Mouse (Mus musculus): ENCODE results near the gene Rprd1b. TPM values are rescaled to one million over a fixed set of nuclear protein-coding genes. Genes with fewer than 3 reads are reported as not detected.

Gene Rprd1b
- total RNA-seq, 2 experiments from 2014 or later: 18.1 to 28.0 TPM

DNA sequence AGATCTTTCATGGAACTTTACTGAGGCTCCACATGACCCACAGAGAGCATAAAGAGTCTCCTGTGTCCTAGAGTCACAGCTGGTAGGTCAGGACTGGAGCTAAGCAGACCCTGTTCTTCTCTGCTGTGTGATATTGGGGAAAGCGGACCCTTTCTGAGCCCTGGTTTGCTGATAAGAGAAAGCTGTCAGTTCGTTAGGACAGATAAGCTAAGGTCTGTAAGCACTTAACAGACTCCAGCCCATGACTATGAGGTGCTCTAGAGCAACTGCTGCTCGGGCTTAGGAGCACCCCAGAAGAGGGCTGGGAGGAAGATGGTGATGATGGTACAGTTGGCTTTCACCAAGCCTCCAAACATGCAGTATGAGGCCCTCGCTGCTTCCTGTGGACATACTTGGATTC lies 90.8 kb downstream of the Rprd1b start:
- no peak for ATAC-seq (replicated peaks; ENCODE audit: poor library complexity, severe bottlenecking)

DNA sequence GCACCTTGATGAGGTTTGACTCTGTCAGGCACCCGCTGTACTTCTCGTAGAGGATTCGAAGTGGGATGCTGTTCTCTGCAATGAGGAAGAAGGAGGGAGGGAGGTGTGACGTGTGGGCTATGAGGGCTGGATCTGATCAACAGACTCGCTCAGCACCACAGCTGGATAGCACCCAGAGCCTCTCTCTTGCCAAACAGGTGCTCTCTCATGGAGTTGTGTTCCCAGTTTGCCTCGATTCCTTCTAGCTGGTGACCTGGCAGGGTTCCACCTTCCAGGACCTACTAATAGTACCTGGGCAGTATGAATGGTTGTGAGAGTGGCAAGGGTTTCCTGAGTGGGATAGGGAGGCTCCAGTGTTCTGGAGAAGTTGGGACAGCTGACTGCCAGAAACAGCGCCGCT lies 91.9 kb downstream of the Rprd1b start:
- ATAC-seq (replicated peaks; ENCODE audit: poor library complexity, severe bottlenecking): no peak

DNA sequence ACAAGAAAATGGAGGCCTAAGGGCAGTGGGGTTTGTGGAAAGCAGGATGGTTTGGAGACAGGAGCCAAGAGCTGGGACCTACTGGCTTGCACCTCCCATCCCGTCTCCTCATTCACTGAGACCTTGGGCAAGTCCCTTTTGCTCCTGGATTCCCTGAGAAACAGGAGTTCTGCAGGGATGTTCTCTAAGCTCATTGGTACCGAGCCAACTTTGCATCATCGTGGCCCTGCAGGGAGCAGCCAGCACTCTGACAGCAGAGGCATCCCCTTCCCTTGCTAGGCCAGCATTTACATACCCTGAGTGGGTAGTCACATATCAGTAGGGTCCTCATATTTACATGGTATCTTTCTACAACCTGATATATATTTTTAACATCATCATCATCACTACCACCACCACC lies 92.6 kb downstream of the Rprd1b start:
- no peak for ATAC-seq (replicated peaks; ENCODE audit: poor library complexity, severe bottlenecking)

DNA sequence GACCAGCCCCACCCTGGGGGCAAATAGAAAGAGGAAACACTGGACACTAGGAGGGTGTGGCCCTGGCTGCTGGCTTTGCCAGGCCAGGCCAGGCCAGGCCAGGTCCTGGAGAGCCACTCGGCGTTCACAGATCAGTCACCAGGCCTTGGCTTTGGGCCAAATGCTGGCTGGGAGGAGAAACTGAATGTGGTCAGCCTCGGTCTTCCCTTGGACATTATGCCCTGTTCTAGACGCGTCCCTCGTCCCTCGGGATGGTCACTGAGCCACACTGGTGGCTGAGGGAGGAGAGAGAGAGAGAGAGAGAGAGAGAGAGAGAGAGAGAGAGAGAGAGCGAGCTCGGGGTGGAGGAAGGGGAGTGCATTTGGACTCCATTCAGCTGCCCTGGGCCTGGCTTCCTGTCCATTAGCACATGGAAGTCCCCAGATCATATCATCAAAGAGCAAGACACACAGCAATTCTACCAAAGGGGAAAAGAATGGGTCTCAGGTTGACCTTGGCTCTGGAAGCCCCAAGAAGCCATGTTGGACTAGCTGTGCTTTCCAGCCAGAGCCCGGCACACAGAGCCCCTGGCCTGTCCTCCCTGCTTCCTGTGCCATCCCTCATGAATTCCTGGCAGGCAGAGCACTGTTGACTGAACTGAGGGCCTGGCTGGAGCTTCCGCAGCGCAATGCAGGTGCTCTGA lies 93.5 kb downstream of the Rprd1b start:
- peak; percentile 46 for ATAC-seq (replicated peaks; ENCODE audit: poor library complexity, severe bottlenecking)

DNA sequence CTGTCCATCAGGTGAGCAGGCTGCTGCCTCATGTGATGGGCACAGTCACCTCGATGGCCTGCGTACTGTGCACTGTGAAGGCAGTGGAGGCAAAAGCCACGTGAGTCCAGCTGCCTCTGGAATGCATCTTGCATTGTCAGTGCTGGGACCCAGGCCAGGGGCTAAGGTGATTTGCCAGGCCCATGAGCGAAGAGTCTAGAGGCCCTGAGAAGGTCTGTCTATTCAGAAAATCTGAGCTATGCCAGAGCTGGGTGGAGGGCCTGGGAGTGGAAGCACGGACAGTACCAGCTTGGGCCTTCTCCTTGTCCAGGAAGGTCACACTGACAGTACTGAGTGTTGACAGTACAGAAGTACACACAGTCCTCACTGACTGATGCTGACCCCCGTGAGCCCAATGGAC lies 94.5 kb downstream of the Rprd1b start:
- ATAC-seq (replicated peaks; ENCODE audit: poor library complexity, severe bottlenecking): no peak

DNA sequence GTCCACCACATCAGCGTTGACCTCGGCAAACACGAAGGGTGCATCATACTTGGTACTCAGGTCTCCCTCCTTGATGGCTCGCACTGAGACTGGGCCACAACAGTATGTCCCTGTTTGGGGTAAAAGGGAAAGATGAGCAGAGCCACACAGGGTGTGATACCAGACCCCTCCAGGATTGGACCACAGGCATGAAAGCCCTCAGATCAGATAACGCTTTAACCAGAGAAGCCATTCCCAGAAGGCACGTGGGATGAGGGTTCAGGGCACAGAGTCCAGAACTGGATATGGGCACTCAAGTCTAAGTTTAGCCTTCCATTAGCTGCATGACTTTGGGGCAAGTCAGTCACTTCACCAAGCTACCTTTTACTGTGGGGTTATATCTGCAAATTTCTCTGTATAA lies 98.9 kb downstream of the Rprd1b start:
- no peak for ATAC-seq (replicated peaks; ENCODE audit: poor library complexity, severe bottlenecking)

DNA sequence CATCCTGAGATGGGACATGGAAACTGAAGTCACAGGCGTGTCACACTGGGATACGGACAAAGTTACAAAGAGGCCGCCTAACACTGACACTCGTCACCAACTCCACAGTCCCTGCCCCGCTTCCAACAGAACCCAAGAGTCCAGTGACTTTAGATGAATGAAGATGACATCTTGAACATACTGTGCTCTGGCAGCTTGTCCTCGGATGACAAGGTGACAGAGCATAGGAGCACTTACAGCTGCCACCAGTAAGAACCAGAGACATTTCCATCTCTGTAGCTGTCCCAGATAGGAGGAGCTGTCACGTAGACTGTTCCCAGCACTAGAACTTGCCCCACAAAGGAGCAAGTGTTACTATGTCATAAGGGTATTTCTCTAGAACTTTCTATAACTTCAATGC lies 99.6 kb downstream of the Rprd1b start:
- ATAC-seq (replicated peaks; ENCODE audit: poor library complexity, severe bottlenecking): no peak

DNA sequence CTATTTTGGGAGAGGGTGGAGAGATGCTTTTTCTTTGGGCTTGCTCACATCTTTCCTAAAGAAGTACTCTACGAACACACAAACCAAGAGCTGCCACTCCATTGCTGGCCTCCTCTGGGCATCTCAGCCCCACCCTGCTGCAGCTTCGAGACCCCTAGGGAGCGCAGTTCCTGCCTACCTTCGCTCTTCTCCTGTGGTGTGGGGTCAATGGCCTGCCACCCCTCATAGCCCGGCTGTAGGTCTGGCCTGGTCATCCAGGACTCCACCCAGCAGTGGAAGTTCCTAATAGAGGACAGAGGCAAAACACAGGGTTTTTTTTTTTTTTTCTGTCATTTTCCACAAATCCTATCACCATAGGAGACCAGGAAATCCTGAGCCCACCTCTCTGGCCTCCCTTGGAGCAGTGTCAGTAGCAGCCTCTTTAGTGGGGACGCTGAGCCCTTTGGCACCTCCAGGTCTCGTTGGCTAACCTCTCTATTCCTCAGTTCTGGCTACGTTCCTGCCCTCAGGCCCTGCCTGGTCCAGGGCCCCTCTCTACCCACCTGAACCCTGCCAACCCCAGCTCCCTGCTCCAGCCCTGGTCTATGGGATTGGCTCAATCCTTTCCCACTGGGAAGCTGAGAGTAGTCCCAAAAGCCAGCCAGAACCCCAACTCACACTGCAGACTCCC lies 100.3 kb downstream of the Rprd1b start:
- no peak for ATAC-seq (replicated peaks; ENCODE audit: poor library complexity, severe bottlenecking)

DNA sequence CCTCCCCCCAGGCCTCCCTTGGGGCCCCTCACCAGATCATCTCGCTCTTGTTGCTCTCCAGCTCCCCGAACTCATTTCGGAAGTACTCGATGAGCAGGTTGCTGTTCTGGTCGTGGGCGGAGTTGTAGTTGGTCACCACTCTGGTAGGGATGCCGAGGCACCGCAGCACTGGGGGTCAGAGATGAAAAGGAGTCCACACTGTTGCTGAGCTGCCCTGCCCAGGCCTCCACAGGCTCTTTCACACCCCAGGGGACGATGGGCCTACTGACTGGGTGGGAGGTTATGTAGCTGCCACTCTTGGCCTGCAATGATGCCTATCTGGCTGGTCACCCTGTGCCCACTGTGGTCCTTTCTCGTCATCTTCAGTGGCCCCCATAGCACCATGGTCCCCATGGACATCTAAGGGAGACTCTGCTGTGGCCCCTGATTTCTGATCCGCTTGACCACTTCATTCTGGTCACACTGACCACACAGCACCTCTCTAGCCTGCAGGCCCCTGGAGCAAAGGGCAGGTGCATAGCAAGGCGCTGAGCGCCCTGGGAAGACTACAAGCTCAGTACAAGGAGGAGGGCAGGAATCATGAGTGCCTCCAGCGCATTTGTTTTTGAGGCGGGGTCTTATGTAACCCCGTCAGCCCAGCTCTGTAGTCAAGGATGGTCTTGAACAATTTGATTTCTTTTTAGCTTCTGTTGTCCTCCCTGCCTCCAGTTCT lies 101.2 kb downstream of the Rprd1b start:
- ATAC-seq (replicated peaks; ENCODE audit: poor library complexity, severe bottlenecking): no peak

DNA sequence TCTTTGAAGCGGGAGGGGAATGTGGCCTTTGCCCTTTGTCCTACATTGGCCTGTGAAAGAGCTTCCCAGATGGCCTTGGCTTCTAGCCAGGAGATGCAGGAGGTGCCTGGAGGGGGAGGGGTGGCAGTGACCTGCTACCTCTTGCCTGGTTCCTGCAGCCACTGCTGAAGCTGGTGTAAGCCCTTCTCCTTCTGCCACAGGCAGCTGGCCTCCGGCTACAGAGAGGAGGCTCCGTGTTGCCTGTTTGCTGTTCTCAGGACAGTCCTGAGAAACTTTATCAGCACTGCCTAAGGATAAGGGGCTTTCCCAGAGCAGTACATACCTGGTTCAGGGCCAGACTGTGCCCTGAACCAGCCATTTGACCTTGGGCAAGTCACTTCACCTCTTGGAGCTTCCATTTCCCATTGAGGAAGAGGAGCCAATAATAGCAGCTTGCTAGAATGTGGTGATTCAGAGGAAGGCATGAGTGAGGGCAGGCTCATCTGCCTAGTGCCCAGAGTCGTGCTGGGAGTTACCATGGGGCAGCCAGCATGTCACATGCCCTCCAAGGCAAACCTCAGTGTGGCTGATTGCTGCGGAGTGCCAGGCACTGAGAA lies 102.2 kb downstream of the Rprd1b start:
- ATAC-seq (replicated peaks; ENCODE audit: poor library complexity, severe bottlenecking): no peak

DNA sequence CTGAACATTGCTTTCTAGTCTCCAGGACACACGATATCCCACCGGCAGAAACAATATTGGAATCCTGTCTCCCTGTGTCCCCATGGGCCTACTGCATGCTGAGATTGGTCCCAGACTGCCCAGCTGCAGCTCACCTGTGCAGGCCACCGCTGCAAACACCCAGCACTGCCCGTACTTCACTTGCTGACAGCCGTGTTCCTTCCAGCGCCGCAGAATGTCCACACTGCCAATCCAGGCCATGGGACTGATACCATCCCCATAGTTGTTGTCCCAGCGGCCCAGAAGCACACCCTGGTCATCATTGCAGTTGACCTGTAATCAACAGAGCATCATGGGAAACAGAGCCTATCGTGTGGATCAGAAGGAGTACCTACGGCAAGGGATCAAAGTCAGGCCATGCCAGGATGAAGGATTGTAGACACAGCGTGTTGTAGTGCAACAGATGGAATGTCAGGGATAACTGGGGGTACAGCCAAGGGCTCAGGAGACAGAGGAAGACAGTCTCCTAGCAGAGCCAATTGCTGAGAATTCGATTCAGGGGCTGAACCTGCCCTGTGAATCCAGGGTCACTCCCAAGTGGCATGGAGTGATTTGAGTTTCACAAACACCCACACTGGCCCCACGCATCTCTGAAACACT lies 103.0 kb downstream of the Rprd1b start:
- ATAC-seq (replicated peaks; ENCODE audit: poor library complexity, severe bottlenecking): no peak

DNA sequence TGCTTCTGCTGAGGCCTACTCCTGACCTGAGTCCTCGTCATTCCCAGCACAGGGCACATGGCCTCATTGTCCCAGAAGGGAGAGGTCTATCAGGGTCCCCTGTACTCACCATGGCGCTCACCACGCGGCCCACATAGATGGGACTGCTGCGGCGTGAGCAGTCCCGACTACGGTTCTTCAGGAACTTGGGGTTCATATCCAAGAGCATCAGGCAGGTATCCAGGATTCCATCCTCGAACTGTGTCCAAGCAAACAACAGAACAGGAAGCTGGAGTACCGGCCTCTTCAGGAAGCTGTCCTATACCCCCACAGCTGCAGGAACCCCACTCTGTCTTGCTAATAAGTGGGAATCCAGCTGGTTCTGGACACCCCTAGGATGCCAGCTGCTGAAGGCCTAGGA lies 104.0 kb downstream of the Rprd1b start:
- ATAC-seq (replicated peaks; ENCODE audit: poor library complexity, severe bottlenecking): no peak

DNA sequence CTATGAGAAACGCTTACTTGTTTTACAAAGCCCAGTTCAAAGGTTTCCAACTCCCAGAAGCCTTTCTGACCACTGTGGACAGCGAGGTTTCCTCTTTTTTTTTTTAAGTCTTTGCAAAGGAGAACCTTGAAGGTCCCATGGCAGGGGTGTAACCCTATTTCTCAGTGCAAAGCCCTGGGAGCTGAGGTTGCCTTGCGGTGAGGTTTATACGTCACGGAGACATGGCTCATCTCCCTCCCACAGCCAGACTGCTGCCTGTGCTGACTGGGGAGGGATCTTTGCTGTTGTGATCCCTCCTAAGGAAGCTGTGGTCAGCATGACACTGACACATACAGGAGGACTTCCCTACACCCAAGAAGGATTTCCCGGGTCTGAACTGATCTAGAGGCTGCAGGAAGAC lies 104.8 kb downstream of the Rprd1b start:
- peak; percentile 91 for ATAC-seq (replicated peaks; ENCODE audit: poor library complexity, severe bottlenecking)

DNA sequence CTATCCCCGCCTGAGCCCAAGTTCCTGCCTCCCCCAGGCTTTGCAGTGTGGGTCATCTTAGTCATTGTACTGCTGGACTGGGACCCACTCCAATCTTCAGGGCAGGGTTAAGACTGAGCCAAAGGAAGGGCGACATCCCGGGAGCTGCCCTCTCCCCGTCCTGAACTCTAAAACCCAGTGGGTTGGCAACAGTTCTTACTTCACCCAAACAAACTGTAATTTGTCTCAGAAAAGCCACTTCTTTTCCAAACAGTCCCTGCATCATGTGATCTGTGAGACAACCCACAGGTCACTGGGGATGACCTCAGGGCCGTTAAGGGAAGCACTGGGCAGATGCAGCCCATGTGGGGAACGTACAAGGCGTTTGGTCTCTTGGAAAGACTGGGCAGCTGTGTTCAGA lies 107.9 kb downstream of the Rprd1b start:
- peak; percentile 13; the same call in 1 of the 2 replicates for ATAC-seq (replicated peaks; ENCODE audit: poor library complexity, severe bottlenecking)

DNA sequence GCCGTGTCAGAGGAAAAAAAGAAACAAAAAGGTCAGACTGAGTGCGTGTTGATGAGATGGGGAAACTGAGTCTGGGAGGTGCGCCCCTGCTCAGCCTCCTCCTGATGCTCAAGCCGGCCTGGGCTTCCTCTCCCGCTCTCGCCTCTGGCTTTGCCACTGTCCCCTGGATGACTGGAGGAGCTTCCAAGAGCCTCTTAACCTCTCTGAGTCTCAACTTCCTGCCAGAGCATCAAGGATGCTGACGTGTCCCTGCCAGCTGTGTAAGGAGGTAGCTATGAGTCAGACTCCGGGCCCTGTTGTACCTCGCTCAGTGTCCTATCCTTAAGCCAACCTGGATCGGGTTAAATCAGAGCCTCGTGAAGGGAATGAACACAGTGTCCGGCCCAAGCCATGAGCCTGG lies 109.5 kb downstream of the Rprd1b start:
- ATAC-seq (replicated peaks; ENCODE audit: poor library complexity, severe bottlenecking): no peak

DNA sequence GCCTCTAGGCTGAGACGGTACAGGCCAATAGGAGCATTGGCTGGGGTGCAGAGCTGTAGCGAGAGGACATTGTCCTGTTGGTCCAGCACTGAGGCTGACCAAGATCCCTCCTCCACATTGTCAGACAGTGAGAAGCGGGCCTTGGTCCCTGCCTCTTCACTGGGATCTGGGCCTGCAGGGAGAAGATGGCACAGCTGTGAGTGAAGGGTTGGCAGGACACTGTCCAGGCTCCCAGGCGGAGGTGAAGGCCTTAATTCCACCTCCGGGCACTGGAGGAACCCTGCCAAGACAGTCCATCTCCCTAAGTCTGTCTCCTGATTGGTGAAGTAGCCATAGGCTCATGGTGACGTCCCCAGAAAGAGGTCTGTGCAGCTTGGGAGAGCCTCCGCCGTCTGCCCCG lies 110.5 kb downstream of the Rprd1b start:
- ATAC-seq (replicated peaks; ENCODE audit: poor library complexity, severe bottlenecking): no peak

DNA sequence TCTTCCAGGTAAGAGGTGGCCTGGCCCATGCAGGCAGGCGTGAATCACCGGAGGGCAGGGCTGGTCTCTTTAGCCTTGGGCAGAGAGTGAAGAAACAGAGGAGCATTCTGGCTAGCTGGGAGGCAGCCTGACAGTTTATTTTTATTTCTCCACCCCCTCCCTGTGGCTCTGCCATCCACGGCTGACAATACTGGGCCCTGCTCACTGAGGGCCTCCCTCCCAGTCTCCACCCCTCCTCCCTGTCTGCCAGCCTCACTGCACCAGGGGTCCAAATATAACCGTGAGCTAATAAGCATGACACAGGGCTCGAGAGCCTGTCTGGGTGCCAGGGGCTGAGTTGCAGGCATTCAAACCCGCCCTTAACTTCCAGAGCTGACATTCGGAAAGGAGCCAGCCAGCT lies 111.3 kb downstream of the Rprd1b start:
- no peak for ATAC-seq (replicated peaks; ENCODE audit: poor library complexity, severe bottlenecking)

DNA sequence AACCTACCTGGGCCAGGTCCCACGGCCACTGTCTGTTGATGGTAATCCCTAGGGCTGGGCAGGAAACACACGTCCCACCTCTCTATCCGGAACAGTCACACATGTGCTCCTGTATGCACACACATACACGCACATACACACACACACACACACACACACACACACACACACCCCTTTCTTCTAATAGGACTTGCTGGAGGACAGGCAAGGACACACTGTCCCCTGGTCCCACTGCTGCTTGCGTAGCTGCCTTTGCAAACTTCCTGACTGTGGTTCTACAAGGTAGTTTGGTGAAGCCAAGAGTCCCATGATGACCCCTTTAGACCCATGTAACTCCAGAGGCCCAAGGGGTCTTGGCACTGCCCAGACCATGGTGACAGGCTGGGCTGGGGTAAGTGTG lies 112.4 kb downstream of the Rprd1b start:
- ATAC-seq (replicated peaks; ENCODE audit: poor library complexity, severe bottlenecking): no peak

DNA sequence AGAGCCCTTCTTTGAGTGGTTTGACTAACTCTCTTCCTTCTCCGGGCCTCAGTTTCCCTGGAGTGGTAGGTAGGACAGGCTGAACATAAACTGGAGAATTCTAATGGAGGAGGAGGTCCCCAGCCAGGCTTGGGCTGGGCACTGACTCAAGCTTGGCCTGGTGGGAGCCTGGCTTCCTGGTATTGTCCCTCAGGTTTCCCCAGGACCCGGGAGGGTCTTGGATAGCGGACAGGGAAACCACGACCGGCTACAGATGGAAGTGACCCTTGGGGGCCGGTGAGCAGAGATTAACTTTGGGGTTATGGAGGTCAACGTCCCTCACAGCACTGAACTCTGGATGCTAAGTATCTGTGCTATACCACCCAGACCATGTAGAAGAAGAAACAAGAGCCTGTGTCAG lies 113.0 kb downstream of the Rprd1b start:
- ATAC-seq (replicated peaks; ENCODE audit: poor library complexity, severe bottlenecking): no peak

DNA sequence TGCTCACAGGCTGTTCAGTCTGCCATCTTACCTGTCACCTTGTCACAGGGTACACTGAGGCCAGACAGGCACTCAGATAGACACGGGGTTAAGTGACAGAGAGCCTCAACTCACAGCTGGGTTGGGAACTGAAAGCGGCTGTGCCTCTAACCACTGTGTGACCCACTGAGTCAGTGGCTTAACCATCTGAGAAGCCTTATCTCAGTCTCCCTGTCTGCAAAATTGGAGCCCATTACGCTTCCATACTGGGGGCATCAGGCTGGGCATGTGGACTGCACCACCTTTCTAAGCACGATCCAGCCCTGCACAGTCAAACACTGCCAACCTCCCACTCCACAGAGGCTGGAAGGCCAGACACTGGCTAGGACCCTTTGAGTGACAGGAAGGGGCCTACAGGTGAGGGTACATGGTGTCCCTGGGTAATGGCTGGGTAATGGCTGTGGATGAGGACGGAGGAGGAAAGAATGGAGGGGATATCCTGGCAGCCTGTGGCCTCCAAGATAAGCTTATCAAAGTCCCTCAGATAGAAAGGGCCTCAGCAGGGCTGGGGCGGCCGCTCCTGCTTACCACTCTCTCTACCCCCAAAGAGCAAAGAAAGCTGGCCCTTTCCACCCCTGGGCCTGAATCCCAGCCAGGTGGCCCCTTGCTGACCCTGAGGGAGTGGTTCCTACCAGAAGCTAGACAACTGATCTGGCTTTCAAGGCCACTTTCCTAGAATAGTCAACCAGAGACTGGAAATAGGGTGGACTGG lies 113.6 kb downstream of the Rprd1b start:
- ATAC-seq (replicated peaks; ENCODE audit: poor library complexity, severe bottlenecking): no peak
